ENCODE assay signal across 22 mouse cellular contexts in the genomic region with DNA sequence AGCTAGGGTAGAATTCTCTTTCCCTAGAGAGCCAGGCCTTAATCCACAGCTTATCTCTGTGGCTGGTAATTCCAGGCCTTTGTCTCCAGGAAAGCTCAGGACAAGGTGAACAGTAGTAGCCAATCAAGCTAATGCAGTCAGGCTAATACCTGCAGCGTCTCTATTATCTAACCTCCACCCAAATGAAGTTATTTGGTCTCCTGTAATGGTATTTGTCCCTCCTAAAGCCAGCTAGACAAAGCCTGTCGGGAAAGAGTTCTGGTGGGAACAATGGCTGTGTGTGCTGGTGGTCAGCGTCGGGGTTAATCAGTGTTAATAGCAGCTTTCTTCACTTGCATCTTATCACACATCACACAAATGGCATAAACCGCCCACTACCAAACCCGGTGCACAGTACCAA. TPM values are rescaled to one million over a fixed set of nuclear protein-coding genes. Genes with fewer than 3 reads are reported as not detected.
"Had no signal": no experiment of that assay in that cellular context is flagged by ENCODE, and none has a peak within 500 bp of the region (broad histone marks: within the 10 kb centered on the region; RNA-seq: fewer than 3 reads in every experiment).

No protein-coding gene starts in this region.

- H3K36me3 ChIP-seq: liver, embryonic 13.5 days; liver, embryonic 15.5 days; midbrain, embryonic 12.5 days; neural tube, embryonic 13.5 days; neural tube, embryonic 15.5 days had no signal

- H3K27ac ChIP-seq: liver, embryonic 13.5 days; liver, embryonic 15.5 days; midbrain, embryonic 12.5 days; neural tube, embryonic 13.5 days; neural tube, embryonic 15.5 days had no signal

- H3K9me3 ChIP-seq: liver, embryonic 13.5 days; liver, embryonic 15.5 days; midbrain, embryonic 12.5 days; neural tube, embryonic 13.5 days; neural tube, embryonic 15.5 days had no signal

- DNase-seq: liver, embryonic 13.5 days; lung, adult 18-20 months; lung, embryonic 14.5 days; lung, postnatal 10 days; lung, postnatal 4 days; right cerebral cortex, adult 18-20 months; right cerebral cortex, postnatal 25 days; right cerebral cortex, postnatal 4 days; spleen, adult 18-20 months; thymus, adult 18-20 months; thymus, postnatal 14 days; thymus, postnatal 36 days had no signal

- H3K4me3 ChIP-seq: liver, embryonic 13.5 days; liver, embryonic 15.5 days; midbrain, embryonic 12.5 days; myocyte; neural tube, embryonic 13.5 days; neural tube, embryonic 15.5 days had no signal

- H3K27me3 ChIP-seq: liver, embryonic 13.5 days; liver, embryonic 15.5 days had no signal

- H3K9ac ChIP-seq: liver, embryonic 13.5 days; liver, embryonic 15.5 days; lung, embryonic 14.5 days; midbrain, embryonic 12.5 days; neural tube, embryonic 13.5 days; neural tube, embryonic 15.5 days had no signal

- H3K4me2 ChIP-seq: liver, embryonic 13.5 days; liver, embryonic 15.5 days; lung, embryonic 14.5 days; midbrain, embryonic 12.5 days; neural tube, embryonic 13.5 days; neural tube, embryonic 15.5 days had no signal

- H3K4me1 ChIP-seq: neural tube, embryonic 13.5 days; neural tube, embryonic 15.5 days had no signal

RNA-seq across cellular contexts. Expression of a gene that starts 11.7 kb away (rescaled TPM):
- polyA plus RNA-seq: liver, adult 2 months; lung, embryonic 14.5 days; lung, embryonic 16.5 days; midbrain, embryonic 12.5 days; myocyte; neural tube, embryonic 11.5 days; neural tube, embryonic 13.5 days; small intestine, adult 2 months; stomach, embryonic 14.5 days had no signal
